Mouse (Mus musculus): Measurements from ENCODE around the gene Rpl3. TPM values are rescaled to one million over a fixed set of nuclear protein-coding genes. Genes with fewer than 3 reads are reported as not detected.

Gene Rpl3
- polyA plus RNA-seq, 1 experiment, result 12.0 TPM

- Histone ChIP-seq H3K4me3 (replicated peaks) (peak overlapping the region; percentile 62), H3K36me3 (ENCODE audit: control insufficient read depth) (no peaks in the 10 kb centered on the region; the same call in 1 of the 2 replicates), H3K27me3 (ENCODE audit: control insufficient read depth) (peaks cover 7% of the 10 kb centered on the region), H3K9me3 (ENCODE audit: control insufficient read depth, low read length) (no peaks in the 10 kb centered on the region), H3K4me1 (ENCODE audit: control insufficient read depth) (peaks cover 78% of the 10 kb centered on the region)
- TF ChIP-seq TAL1 (IDR thresholded peaks at IDR 0.05; ENCODE audit: low read length), result peak; percentile 80
- peak; percentile 65 for TF ChIP-seq GATA1 (IDR thresholded peaks at IDR 0.05; ENCODE audit: low read length)
Measured at GRCm38 (mm10) chr15:80096946-80097881, 5.5 kb upstream of the Rpl3 start.

DNA sequence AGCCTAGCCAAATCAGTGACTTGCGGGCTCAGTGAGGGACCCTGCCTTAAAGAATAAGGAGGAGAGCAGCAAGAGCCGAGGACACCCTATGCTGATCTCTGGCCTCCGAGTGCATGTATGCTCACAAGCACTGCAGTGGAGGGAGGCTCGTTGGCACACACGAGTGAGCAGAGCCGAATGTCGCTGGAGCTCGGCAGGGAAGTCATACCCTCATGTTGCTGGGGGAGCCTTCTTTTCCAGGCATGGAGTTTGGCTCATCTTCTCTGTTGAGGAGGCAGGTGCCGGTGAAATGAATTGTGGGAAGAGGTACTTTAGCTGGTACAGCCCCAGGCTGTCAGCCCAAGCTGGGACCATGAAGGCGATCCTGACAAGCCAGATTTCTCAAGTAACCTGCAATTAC is 4.7 kb upstream of the Rpl3 start:
- Histone ChIP-seq H3K27me3 (ENCODE audit: control insufficient read depth) (peaks cover 15% of the 10 kb centered on the region), H3K9me3 (ENCODE audit: control insufficient read depth, low read length) (no peaks in the 10 kb centered on the region), H3K4me1 (ENCODE audit: control insufficient read depth) (peaks cover 79% of the 10 kb centered on the region), H3K4me3 (replicated peaks) (peak overlapping the region; percentile 62), H3K36me3 (ENCODE audit: control insufficient read depth) (no peaks in the 10 kb centered on the region; the same call in 1 of the 2 replicates)
- TF ChIP-seq TAL1 (IDR thresholded peaks at IDR 0.05; ENCODE audit: low read length) (no peak), GATA1 (IDR thresholded peaks at IDR 0.05; ENCODE audit: low read length) (no peak)

DNA sequence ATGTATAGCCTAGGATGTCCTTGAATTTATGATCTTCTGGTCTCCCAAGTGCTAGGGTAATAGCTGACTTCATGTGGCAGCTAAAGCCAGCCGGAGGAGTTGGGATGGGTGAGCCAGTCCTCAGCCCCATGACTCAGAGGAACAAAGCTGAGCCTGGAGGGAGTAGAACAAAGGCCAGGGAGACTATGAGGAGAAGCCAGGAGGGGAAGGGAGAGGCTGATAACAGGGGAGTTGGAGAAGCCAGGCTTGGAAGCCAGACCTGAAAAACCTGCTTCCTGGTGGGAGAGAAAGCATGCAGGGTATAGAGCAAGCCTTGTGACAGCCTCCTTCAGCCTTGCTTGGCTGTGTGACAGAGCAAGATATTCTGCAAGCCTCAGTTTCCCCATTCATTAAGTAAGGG is 3.9 kb upstream of the Rpl3 start:
- H3K27me3 ChIP-seq (ENCODE audit: control insufficient read depth), result peaks cover 19% of the 10 kb centered on the region
- no peak for TF ChIP-seq GATA1 (IDR thresholded peaks at IDR 0.05; ENCODE audit: low read length)
- TF ChIP-seq TAL1 (IDR thresholded peaks at IDR 0.05; ENCODE audit: low read length), result no peak
- H3K9me3 ChIP-seq (ENCODE audit: control insufficient read depth, low read length), result no peaks in the 10 kb centered on the region
- no peaks in the 10 kb centered on the region; the same call in 1 of the 2 replicates for H3K36me3 ChIP-seq (ENCODE audit: control insufficient read depth)
- peaks cover 84% of the 10 kb centered on the region for H3K4me1 ChIP-seq (ENCODE audit: control insufficient read depth)
- no peak overlapping the region for H3K4me3 ChIP-seq (replicated peaks)

DNA sequence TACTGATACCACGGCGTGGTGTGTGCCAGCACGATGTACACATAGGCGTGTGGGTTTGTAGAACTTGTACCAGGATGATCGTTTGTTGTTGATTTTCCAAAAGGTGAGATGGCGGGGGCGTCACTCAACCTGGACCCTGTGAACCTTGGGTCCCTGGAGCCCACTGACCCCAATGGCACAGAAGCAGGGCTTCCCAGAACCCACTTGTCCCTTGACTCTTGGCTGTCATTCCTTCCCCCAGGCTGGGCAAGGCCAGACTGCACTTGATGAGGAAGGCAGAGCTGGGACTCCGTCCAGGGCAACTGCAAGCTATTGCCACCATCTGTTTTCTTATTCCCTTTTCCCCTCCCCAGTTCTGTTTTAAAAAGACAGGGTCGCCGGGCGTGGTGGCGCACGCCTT is 2.5 kb upstream of the Rpl3 start:
- H3K36me3 ChIP-seq (ENCODE audit: control insufficient read depth), result no peaks in the 10 kb centered on the region; the same call in 1 of the 2 replicates

GRCm38 (mm10) chr15:80092599-80092998 is 931 bp upstream of the Rpl3 start:
- peaks cover 82% of the 10 kb centered on the region for H3K4me1 ChIP-seq (ENCODE audit: control insufficient read depth)
- TF ChIP-seq TAL1 (IDR thresholded peaks at IDR 0.05; ENCODE audit: low read length) (no peak), GATA1 (IDR thresholded peaks at IDR 0.05; ENCODE audit: low read length) (no peak)
- no peak overlapping the region for H3K4me3 ChIP-seq (replicated peaks)
- H3K27me3 ChIP-seq (ENCODE audit: control insufficient read depth), result peaks cover 19% of the 10 kb centered on the region
- no peaks in the 10 kb centered on the region; the same call in 1 of the 2 replicates for H3K36me3 ChIP-seq (ENCODE audit: control insufficient read depth)
- H3K9me3 ChIP-seq (ENCODE audit: control insufficient read depth, low read length), result no peaks in the 10 kb centered on the region

More for the DNA sequence above, 2.5 kb upstream of the Rpl3 start:
- no peak for TF ChIP-seq GATA1 (IDR thresholded peaks at IDR 0.05; ENCODE audit: low read length)
- TF ChIP-seq TAL1 (IDR thresholded peaks at IDR 0.05; ENCODE audit: low read length), result no peak
- H3K9me3 ChIP-seq (ENCODE audit: control insufficient read depth, low read length), result no peaks in the 10 kb centered on the region
- H3K4me3 ChIP-seq (replicated peaks), result no peak overlapping the region
- H3K4me1 ChIP-seq (ENCODE audit: control insufficient read depth), result peaks cover 84% of the 10 kb centered on the region
- peaks cover 19% of the 10 kb centered on the region for H3K27me3 ChIP-seq (ENCODE audit: control insufficient read depth)

DNA sequence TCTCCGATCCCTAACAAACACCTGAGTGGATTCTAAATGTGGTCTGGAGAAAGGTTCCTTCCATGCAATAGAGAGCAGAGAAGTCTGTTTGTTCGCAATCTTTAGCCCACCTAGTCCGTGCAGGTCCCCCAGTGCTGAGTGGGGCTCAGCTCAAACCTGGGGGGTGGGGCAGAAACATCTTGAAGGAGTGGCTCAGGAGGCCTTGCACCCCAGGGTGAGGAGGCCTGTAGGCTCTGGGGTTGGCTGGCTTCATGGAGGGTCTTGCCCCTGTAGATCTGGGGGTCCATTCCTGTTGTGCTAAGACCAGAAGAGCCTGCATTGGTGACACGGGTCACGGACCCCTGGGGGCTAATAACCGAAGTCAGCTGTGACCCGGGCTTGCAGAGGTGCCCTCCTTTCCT is 373 bp upstream of the Rpl3 start:
- H3K9me3 ChIP-seq (ENCODE audit: control insufficient read depth, low read length), result no peaks in the 10 kb centered on the region; the same call in 1 of the 2 replicates
- peaks cover 19% of the 10 kb centered on the region for H3K27me3 ChIP-seq (ENCODE audit: control insufficient read depth)
- H3K4me1 ChIP-seq (ENCODE audit: control insufficient read depth), result peaks cover 82% of the 10 kb centered on the region
- TF ChIP-seq TAL1 (IDR thresholded peaks at IDR 0.05; ENCODE audit: low read length), result no peak
- no peak for TF ChIP-seq GATA1 (IDR thresholded peaks at IDR 0.05; ENCODE audit: low read length)
- H3K36me3 ChIP-seq (ENCODE audit: control insufficient read depth), result peaks cover under 1% of the 10 kb centered on the region; the same call in 1 of the 2 replicates
- peak overlapping the region; percentile 84 for H3K4me3 ChIP-seq (replicated peaks)

- TF ChIP-seq TAL1 (IDR thresholded peaks at IDR 0.05; ENCODE audit: low read length), result no peak
- no peak for TF ChIP-seq GATA1 (IDR thresholded peaks at IDR 0.05; ENCODE audit: low read length)
- peaks cover 7% of the 10 kb centered on the region for H3K9me3 ChIP-seq (ENCODE audit: control insufficient read depth, low read length)
- peaks cover 19% of the 10 kb centered on the region for H3K27me3 ChIP-seq (ENCODE audit: control insufficient read depth)
- peaks cover 8% of the 10 kb centered on the region for H3K36me3 ChIP-seq (ENCODE audit: control insufficient read depth)
- peaks cover 76% of the 10 kb centered on the region for H3K4me1 ChIP-seq (ENCODE audit: control insufficient read depth)
- peak overlapping the region; percentile 84 for H3K4me3 ChIP-seq (replicated peaks)
Measured at GRCm38 (mm10) chr15:80090741-80091120, 937 bp downstream of the Rpl3 start.

GRCm38 (mm10) chr15:80090155-80090554 is 1.5 kb downstream of the Rpl3 start:
- peaks cover 76% of the 10 kb centered on the region for H3K4me1 ChIP-seq (ENCODE audit: control insufficient read depth)

DNA sequence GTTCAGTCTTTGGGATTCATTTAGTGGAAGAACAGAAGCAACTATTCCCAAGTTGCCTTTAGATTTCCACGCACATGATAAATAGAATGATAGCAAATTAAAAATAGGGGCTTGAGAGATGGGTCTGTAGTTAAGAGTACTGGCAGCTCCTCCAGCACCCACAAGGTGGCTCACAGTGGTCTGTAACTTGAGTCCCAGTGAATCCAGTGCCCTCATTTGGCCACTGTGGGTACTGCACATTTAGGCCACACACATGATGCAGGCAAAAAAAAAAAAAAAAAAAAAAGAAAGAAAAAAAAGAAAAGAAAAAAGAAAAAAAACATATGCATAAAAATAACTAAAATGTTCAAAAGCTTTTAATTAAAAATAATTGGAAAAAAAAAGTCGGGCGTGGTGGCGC is 3.0 kb downstream of the Rpl3 start:
- H3K4me1 ChIP-seq (ENCODE audit: control insufficient read depth), result peaks cover 79% of the 10 kb centered on the region
- no peak overlapping the region for H3K4me3 ChIP-seq (replicated peaks)
- peaks cover 19% of the 10 kb centered on the region for H3K27me3 ChIP-seq (ENCODE audit: control insufficient read depth)
- H3K36me3 ChIP-seq (ENCODE audit: control insufficient read depth), result peaks cover 8% of the 10 kb centered on the region
- H3K9me3 ChIP-seq (ENCODE audit: control insufficient read depth, low read length), result peaks cover 7% of the 10 kb centered on the region
- TF ChIP-seq TAL1 (IDR thresholded peaks at IDR 0.05; ENCODE audit: low read length), result no peak
- no peak for TF ChIP-seq GATA1 (IDR thresholded peaks at IDR 0.05; ENCODE audit: low read length)

More at GRCm38 (mm10) chr15:80090155-80090554, 1.5 kb downstream of the Rpl3 start:
- no peak for TF ChIP-seq TAL1 (IDR thresholded peaks at IDR 0.05; ENCODE audit: low read length)
- TF ChIP-seq GATA1 (IDR thresholded peaks at IDR 0.05; ENCODE audit: low read length), result no peak
- H3K36me3 ChIP-seq (ENCODE audit: control insufficient read depth), result peaks cover 8% of the 10 kb centered on the region
- peaks cover 7% of the 10 kb centered on the region for H3K9me3 ChIP-seq (ENCODE audit: control insufficient read depth, low read length)
- peak overlapping the region; percentile 84 for H3K4me3 ChIP-seq (replicated peaks)
- H3K27me3 ChIP-seq (ENCODE audit: control insufficient read depth), result peaks cover 19% of the 10 kb centered on the region

Measured in erythroblast, embryonic 14.5 days (primary cell).